Mouse (Mus musculus): ENCODE data around the gene Tspan1. TPM values are rescaled to one million over a fixed set of nuclear protein-coding genes. Genes with fewer than 3 reads are reported as not detected.

Gene Tspan1
- not detected in 2 replicates for polyA plus RNA-seq (2016; fragmentation: Nextera tagmentation; extraction: Ambion mirVana)

DNA sequence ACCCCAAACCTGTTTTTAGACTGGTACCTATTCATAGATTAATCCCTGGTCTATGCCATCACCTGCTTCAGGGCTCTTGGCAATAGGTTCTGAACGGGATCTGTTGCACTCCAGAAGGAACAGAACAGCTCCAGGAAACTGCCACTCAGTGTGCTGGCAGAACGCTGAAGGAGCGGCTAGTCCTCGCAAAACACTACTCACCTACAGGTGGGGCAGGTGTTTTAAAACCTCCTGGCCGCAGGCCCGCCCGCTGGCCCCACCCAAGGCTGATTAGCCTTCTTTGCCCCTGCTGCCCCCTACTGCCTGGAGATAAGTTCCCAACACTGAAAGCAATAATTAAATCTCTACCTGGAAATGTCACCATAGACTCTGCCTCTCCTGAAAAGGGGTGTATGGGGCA lies at the start of gene Tspan1:
Gene Tspan1, minus strand, starts transcription at position 198 of the 400 bp plus-strand sequence.
- no peak within 1 kb of the TSS for H3K4me3 ChIP-seq
- H3K9me3 ChIP-seq (replicated peaks), result no peaks in the 10 kb centered on the region
- no peak for DNase-seq (ENCODE audit: low spot score)
- no peaks in the 10 kb centered on the region for H3K27me3 ChIP-seq (ENCODE audit: low read depth, poor library complexity, severe bottlenecking)
- peaks cover 22% of the 10 kb centered on the region for H3K4me1 ChIP-seq
- H3K36me3 ChIP-seq, result no peaks in the 10 kb centered on the region
- no peak within 1 kb of the TSS for H3K27ac ChIP-seq
- WGBS, result 30% methylated on average over 7 of the region's 7 CpGs

GRCm38 (mm10) chr4:116217046-116217445 lies 49.6 kb upstream of the Tspan1 start:
- Histone ChIP-seq H3K36me3 (no peaks in the 10 kb centered on the region), H3K9me3 (replicated peaks) (no peaks in the 10 kb centered on the region), H3K27ac (no peak overlapping the region), H3K27me3 (ENCODE audit: low read depth, poor library complexity, severe bottlenecking) (no peaks in the 10 kb centered on the region), H3K4me3 (no peak overlapping the region), H3K4me1 (peaks cover 10% of the 10 kb centered on the region)
- WGBS, result 62% methylated on average over 2 of the region's 2 CpGs
- no peak for DNase-seq (ENCODE audit: low spot score)

DNA sequence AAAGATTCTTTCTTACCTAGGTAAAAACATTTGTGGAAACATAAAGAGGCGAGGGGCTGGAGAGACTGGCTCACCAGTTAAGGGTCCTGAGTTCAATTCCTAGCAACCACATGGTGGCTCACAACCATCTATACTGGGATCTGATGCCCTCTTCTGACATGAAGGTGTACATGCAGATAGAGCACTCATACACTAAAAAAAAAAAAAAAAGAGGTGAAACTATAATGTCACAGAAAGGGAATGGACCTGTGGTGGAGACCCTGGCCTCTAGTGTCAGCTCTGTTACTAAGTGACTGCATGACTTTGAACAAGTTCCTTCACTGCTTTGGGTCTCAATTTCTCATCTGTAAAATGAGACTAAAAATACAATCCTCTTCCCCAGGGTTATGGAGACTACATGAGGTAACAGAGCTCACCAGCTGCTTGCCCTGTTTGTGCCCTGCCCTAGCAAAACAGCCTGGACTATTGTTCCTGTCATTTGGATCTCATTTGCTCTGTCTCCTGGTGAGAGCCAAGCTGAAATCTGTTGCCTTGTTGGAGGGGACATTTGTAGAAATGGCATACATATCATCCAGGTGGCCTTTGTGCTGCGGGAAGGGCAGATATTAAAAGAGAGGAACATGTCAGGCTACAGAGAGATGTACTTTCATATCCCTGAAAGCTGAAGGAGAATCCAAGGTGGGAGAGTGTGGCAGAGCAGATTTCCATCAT lies 48.6 kb upstream of the Tspan1 start:
- Histone ChIP-seq H3K4me3 (no peak overlapping the region), H3K27ac (no peak overlapping the region), H3K4me1 (peaks cover 10% of the 10 kb centered on the region), H3K27me3 (ENCODE audit: low read depth, poor library complexity, severe bottlenecking) (no peaks in the 10 kb centered on the region), H3K36me3 (no peaks in the 10 kb centered on the region), H3K9me3 (replicated peaks) (no peaks in the 10 kb centered on the region)
- 91% methylated on average over 2 of the region's 2 CpGs for WGBS
- DNase-seq (ENCODE audit: low spot score), result no peak

DNA sequence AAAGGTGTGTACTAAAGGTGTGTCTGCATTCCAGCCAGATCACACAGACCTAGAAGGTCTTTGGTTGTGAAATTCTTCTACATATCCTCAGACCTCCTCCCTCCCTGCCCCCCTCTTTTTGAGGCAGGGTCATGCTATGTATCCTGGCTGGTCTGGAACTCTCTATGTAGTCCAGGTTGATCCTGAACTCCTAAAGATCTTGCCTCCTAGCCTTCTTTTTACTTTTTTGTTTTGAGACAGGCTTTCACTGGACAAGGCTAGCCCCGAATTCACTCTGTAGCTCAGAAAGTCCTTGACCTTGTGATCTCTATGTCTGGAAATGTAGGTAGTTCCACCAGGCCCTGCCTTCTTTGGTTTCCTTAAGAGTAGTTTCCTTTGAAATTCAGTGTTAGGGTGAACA lies 41.5 kb upstream of the Tspan1 start:
- no peaks in the 10 kb centered on the region for H3K9me3 ChIP-seq (replicated peaks)
- H3K27me3 ChIP-seq (ENCODE audit: low read depth, poor library complexity, severe bottlenecking), result no peaks in the 10 kb centered on the region
- DNase-seq (ENCODE audit: low spot score), result no peak
- H3K36me3 ChIP-seq, result no peaks in the 10 kb centered on the region
- H3K4me3 ChIP-seq, result no peak overlapping the region
- no peak overlapping the region for H3K27ac ChIP-seq
- 79% methylated on average over 1 of the region's 1 CpGs for WGBS
- peaks cover 3% of the 10 kb centered on the region; the same call in 1 of the 2 replicates for H3K4me1 ChIP-seq

GRCm38 (mm10) chr4:116206531-116206930 lies 39.1 kb upstream of the Tspan1 start:
- no peaks in the 10 kb centered on the region for H3K9me3 ChIP-seq (replicated peaks)
- DNase-seq (ENCODE audit: low spot score), result no peak

DNA sequence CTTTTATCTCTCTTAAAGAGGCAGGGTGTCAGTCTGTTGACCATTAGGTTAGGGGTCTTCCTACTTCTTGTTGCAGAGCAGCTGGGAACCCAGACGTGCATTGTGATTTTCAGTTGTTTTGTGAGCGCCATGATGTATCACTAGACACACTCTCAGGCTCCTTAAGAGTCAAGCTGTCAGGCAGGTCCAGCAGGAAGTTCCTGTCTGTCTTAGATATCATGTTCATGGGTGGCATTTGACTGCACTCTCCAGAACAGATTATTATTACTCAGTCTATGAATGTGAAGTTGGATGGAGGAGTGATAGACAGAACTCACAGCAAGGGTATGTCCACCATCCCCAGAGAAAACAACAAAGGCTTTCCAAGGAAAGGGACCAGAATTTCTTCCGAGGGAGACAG lies 37.0 kb upstream of the Tspan1 start:
- no peaks in the 10 kb centered on the region for H3K27me3 ChIP-seq (ENCODE audit: low read depth, poor library complexity, severe bottlenecking)
- H3K27ac ChIP-seq, result no peak overlapping the region
- no peak overlapping the region for H3K4me3 ChIP-seq
- no peaks in the 10 kb centered on the region for H3K36me3 ChIP-seq
- DNase-seq (ENCODE audit: low spot score), result no peak
- peaks cover 3% of the 10 kb centered on the region; the same call in 1 of the 2 replicates for H3K4me1 ChIP-seq
- WGBS, result 80% methylated on average over 3 of the region's 3 CpGs
- no peaks in the 10 kb centered on the region for H3K9me3 ChIP-seq (replicated peaks)

More at GRCm38 (mm10) chr4:116206531-116206930, 39.1 kb upstream of the Tspan1 start:
- H3K27me3 ChIP-seq (ENCODE audit: low read depth, poor library complexity, severe bottlenecking), result no peaks in the 10 kb centered on the region
- H3K4me1 ChIP-seq, result peaks cover 3% of the 10 kb centered on the region; the same call in 1 of the 2 replicates
- no peaks in the 10 kb centered on the region for H3K36me3 ChIP-seq
- 82% methylated on average over 4 of the region's 4 CpGs for WGBS
- no peak overlapping the region for H3K4me3 ChIP-seq
- H3K27ac ChIP-seq, result no peak overlapping the region

DNA sequence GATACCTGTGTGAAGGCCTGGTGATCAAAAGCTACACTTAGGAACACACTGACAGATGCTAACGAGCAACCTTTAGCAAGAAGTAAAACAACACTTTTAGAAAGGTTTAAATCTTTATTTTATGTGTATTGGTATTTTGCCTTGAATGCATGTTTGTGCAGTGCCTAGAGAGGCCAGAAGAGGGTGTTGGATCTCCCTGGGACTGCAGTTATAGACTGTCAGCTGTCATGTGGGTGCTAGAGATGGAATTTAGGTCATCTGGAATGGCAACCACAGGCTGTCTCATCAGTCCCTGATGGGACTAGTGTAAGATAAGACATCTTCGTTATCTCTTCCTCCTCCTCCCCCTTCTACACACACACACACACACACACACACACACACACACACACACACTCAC lies 31.0 kb upstream of the Tspan1 start:
- Histone ChIP-seq H3K9me3 (replicated peaks) (no peaks in the 10 kb centered on the region), H3K36me3 (no peaks in the 10 kb centered on the region), H3K4me3 (no peak overlapping the region), H3K27ac (no peak overlapping the region), H3K4me1 (no peaks in the 10 kb centered on the region), H3K27me3 (ENCODE audit: low read depth, poor library complexity, severe bottlenecking) (no peaks in the 10 kb centered on the region)
- no peak for DNase-seq (ENCODE audit: low spot score)
- WGBS, result 91% methylated on average over 2 of the region's 2 CpGs

- H3K27ac ChIP-seq, result no peak overlapping the region
- DNase-seq (ENCODE audit: low spot score), result no peak
- H3K27me3 ChIP-seq (ENCODE audit: low read depth, poor library complexity, severe bottlenecking), result no peaks in the 10 kb centered on the region
- WGBS, result 75% methylated on average over 9 of the region's 9 CpGs
- H3K4me1 ChIP-seq, result peaks cover 6% of the 10 kb centered on the region
- no peaks in the 10 kb centered on the region for H3K9me3 ChIP-seq (replicated peaks)
- no peak overlapping the region for H3K4me3 ChIP-seq
- no peaks in the 10 kb centered on the region for H3K36me3 ChIP-seq
These were observed 26.4 kb upstream of the Tspan1 start for GRCm38 (mm10) chr4:116193583-116194383.

DNA sequence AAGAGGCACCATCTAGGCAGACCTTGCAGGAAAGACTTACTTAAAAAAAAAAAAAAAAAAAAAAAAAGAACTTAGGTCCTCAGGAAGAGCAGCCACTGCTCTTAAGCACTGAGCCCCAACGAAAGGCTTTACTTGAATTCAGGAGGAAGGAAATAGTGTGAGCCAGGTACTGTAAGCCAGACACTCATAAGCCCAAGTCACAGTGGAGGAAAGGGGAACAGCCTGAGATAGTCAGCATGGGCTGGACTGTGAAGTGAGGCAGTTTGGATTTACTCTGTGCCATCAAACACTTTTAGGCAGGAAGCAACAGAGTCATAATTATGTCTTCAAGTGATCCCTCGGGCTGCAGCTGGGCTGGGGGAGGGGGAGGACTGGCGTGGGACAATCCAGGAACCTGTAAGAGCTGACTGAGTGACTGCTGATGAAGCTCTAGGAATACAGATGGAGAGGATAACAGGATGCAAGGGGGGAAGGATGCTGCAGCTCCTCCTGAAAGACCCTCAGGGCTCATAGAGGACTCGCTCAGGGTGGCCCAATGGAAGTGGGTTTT lies 25.0 kb upstream of the Tspan1 start:
- H3K27me3 ChIP-seq (ENCODE audit: low read depth, poor library complexity, severe bottlenecking), result no peaks in the 10 kb centered on the region
- no peaks in the 10 kb centered on the region for H3K9me3 ChIP-seq (replicated peaks)
- H3K27ac ChIP-seq, result no peak overlapping the region
- no peak overlapping the region for H3K4me3 ChIP-seq
- peaks cover 6% of the 10 kb centered on the region for H3K4me1 ChIP-seq
- H3K36me3 ChIP-seq, result no peaks in the 10 kb centered on the region
- 34% methylated on average over 4 of the region's 4 CpGs for WGBS
- no peak for DNase-seq (ENCODE audit: low spot score)

DNA sequence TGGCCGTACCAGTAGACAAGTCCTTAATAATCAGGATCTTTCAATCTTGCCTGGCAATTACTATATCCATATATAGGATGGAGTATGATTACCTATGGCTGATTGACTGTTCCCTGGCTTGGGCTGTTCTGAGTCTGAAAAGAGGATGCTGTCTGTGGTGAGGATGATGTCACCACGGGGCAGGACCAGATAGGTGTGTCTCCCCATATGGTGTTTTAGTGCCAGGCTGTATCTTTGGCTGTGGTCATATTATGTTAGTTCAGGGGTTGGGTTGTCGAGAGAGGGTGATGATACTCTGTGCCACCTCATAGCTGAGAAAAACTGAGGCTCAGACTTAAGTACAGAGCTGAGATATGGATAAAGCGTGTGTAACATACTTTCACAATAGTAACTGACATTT lies 17.7 kb upstream of the Tspan1 start:
- no peak overlapping the region for H3K4me3 ChIP-seq
- 85% methylated on average over 4 of the region's 4 CpGs for WGBS

GRCm38 (mm10) chr4:116182745-116183144 lies 15.3 kb upstream of the Tspan1 start:
- no peak for DNase-seq (ENCODE audit: low spot score)
- peaks cover 19% of the 10 kb centered on the region for H3K4me1 ChIP-seq
- no peaks in the 10 kb centered on the region for H3K36me3 ChIP-seq
- H3K27ac ChIP-seq, result peak overlapping the region; percentile 7; the same call in 1 of the 2 replicates
- H3K9me3 ChIP-seq (replicated peaks), result no peaks in the 10 kb centered on the region
- WGBS, result 6% methylated on average over 12 of the region's 12 CpGs
- peak overlapping the region; percentile 16 for H3K4me3 ChIP-seq
- peaks cover 4% of the 10 kb centered on the region; the same call in 1 of the 2 replicates for H3K27me3 ChIP-seq (ENCODE audit: low read depth, poor library complexity, severe bottlenecking)

More for the DNA sequence above, 17.7 kb upstream of the Tspan1 start:
- Histone ChIP-seq H3K9me3 (replicated peaks) (no peaks in the 10 kb centered on the region), H3K4me1 (peaks cover 14% of the 10 kb centered on the region), H3K27ac (no peak overlapping the region), H3K36me3 (no peaks in the 10 kb centered on the region), H3K27me3 (ENCODE audit: low read depth, poor library complexity, severe bottlenecking) (peaks cover 4% of the 10 kb centered on the region; the same call in 1 of the 2 replicates)
- DNase-seq (ENCODE audit: low spot score), result no peak

DNA sequence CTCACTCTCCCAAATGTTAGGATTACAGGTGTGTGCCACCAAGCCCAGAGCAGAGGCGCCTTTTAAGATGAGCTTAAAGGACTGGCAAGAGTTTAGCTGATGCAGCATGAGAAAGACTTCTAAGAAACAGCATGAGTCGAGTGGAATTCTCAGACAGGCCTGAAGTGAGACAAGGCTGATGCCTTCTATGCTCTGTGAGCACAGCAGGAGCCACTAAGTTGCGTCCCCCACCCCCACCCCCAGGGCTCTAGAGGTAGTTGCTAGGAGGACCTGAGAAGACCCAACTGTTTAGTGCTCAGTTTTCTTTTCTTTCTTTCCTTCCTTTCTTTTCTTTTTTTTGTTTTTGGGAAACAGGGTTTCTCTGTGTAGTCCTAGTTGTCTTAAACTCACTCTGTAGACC lies 14.7 kb upstream of the Tspan1 start:
- Histone ChIP-seq H3K9me3 (replicated peaks) (no peaks in the 10 kb centered on the region), H3K4me3 (no peak overlapping the region), H3K4me1 (peaks cover 23% of the 10 kb centered on the region), H3K36me3 (no peaks in the 10 kb centered on the region), H3K27me3 (ENCODE audit: low read depth, poor library complexity, severe bottlenecking) (peaks cover 4% of the 10 kb centered on the region; the same call in 1 of the 2 replicates), H3K27ac (no peak overlapping the region)
- 50% methylated on average over 3 of the region's 3 CpGs for WGBS
- DNase-seq (ENCODE audit: low spot score), result no peak

GRCm38 (mm10) chr4:116177140-116177539 lies 9.7 kb upstream of the Tspan1 start:
- 43% methylated on average over 5 of the region's 5 CpGs for WGBS
- peaks cover 38% of the 10 kb centered on the region for H3K4me1 ChIP-seq
- H3K27ac ChIP-seq, result peak overlapping the region; percentile 72
- H3K27me3 ChIP-seq (ENCODE audit: low read depth, poor library complexity, severe bottlenecking), result peaks cover 4% of the 10 kb centered on the region; the same call in 1 of the 2 replicates
- DNase-seq (ENCODE audit: low spot score), result no peak
- no peaks in the 10 kb centered on the region for H3K9me3 ChIP-seq (replicated peaks)
- H3K36me3 ChIP-seq, result no peaks in the 10 kb centered on the region
- H3K4me3 ChIP-seq, result no peak overlapping the region
